Mouse (Mus musculus) heart, adult 2 months (tissue): Measurements from ENCODE around the gene Ceacam1.
A peak's percentile ranks its signal among the peaks of the same experiment; 100 is the strongest.

Source experiments
- CTCF ChIP-seq: fragments of 200-600 bp; IDR thresholded peaks from 2 replicates; pipeline ENCODE4 v1.8.1; 2022; ENCODE audit warnings: antibody characterized with exemption, mild to moderate bottlenecking, moderate library complexity
- EP300 ChIP-seq: fragments of 200-500 bp; IDR thresholded peaks from 2 replicates; pipeline ENCODE4 v1.6.1; 2011; ENCODE audit warnings: low read depth, low read length, control low read depth; ENCODE audit not compliant: insufficient read depth
- POLR2A ChIP-seq: fragments of 200-500 bp; IDR thresholded peaks from 2 replicates; pipeline ENCODE4 v1.6.1; 2011; ENCODE audit warnings: mild to moderate bottlenecking, low read depth, low read length, control low read depth; ENCODE audit not compliant: insufficient read depth

DNA sequence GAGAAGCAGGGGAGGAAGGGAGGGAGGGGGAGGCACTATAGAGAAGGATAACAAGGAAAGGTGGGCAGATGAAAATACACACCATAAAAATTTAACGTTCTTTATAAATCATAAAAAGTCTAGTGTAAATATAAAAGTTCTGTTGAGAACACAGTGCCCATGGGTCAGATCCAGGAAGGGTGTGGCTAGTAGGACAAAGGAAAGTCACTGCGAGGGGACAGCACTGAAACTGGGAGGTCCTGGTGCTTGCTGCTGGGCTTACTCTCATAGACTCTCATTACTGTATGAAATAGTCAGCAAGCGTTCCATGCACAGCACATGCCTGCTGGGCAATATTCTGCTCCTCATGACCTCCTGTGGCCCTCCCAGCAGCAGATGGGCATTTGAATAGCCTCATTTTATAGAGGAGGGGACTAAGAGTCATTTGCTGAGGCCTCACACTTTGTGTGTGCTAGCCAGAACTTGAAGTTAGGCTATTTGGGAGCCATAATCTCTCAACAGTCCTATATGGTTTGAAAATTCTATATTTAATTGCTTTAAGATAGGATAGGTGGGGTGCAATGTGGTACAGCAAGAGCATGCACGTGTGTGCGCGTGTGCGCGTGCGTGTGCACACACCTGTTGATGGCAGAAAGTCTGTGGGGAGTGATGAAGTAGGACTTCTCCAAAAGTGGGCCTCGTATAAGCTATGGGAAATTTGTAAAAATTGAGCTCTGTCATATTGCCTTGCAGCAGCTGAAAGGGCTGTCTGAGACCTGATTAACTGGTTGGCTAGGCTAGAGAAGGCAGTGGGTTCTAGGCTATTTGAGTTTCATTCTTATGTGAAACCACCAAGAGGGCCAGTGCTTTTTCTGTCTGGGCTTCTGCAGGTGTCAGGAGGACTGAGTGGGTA lies 42.5 kb downstream of the Ceacam1 start:
- no peak for TF ChIP-seq CTCF
- no peak for TF ChIP-seq EP300
- peak; percentile 26; the same call in 1 of the 2 replicates for TF ChIP-seq POLR2A
